Mouse (Mus musculus) olfactory bulb, adult 2 months (tissue): ENCODE data around the gene Klhl3. TPM values are rescaled to one million over a fixed set of nuclear protein-coding genes. Genes with fewer than 3 reads are reported as not detected.

Experiments used
- H3K27ac ChIP-seq: fragments of 200-500 bp; 2 replicates; pipeline ENCODE4 v1.5.1; 2012; ENCODE audit warnings: low read depth, low read length; ENCODE audit not compliant: insufficient read depth
- H3K4me1 ChIP-seq: fragments of 200-500 bp; 2 replicates; pipeline ENCODE4 v1.6.1; 2012; ENCODE audit warnings: low read length; ENCODE audit not compliant: control insufficient read depth, insufficient read depth
- H3K4me3 ChIP-seq: fragments of 200-500 bp; 2 replicates; pipeline ENCODE4 v1.5.1; 2012; ENCODE audit warnings: mild to moderate bottlenecking, low read depth, low read length, moderate library complexity; ENCODE audit not compliant: insufficient read depth
- CTCF ChIP-seq: fragments of 200-500 bp; IDR thresholded peaks from 2 replicates; pipeline ENCODE4 v1.5.1; 2012; ENCODE audit warnings: low read depth, mild to moderate bottlenecking, low read length, moderate library complexity; ENCODE audit not compliant: insufficient read depth
- POLR2A ChIP-seq: fragments of 200-500 bp; IDR thresholded peaks from 2 replicates; pipeline ENCODE4 v1.6.1; 2012; ENCODE audit warnings: mild to moderate bottlenecking, low read depth, low read length, moderate library complexity; ENCODE audit not compliant: insufficient read depth
- WGBS: fragments of 180-500 bp; shearing (Covaris S2); methylation state at CpG from one replicate; pipeline ENCODE4 v1.1.7; 2018; 5-methylcytosine and 5-hydroxymethylcytosine counted together
- polyA plus RNA-seq: library from polyadenylated mRNA; stranded (reverse); fragments of >200 nt; gene quantifications from 2 replicates; pipeline ENCODE4 v1.2.4, GENCODE M21; 2012; ENCODE audit warnings: low replicate concordance; ENCODE audit not compliant: missing spikeins, insufficient read depth, insufficient read length

Klhl3 gene
- not detected in 2 replicates for polyA plus RNA-seq

DNA sequence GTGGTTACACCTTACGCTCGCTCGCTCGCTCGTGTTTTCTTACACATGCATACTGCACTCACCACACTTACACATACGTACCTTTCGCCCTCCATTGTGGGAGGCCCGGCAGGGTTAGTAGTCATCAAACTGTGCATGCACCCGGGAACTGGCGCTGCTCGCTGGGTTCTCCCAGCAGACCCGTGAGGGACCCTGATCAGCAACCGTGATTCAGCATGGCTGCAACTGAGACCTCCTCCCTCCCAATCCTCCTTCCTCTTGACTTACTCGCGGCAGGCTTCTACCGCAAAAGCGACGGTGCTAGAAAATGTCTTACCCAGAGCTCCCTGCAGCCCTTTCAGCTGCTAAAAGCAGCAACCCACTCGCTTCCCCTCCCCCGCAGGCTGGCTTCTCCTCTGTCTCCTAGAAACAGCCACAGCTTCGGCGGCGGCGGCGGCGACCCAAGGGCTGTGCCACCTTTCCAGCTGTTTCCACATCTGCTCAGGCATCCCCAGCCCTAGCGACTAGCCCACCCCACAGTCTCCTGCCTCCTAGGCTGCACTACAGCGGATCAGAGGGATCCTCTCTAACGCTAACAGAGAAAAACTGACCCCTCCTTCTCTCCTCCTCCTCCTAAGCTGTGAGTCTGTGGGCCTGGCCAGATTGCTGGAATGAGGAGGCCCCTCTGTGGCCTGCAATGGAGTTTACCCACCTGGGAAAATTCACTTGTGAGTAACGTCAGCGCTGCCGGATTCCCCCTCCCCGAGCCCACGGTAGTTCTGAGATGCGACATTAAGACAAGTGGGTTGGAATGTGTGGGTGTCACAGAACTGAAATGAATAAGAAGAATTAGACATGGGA is at the start of gene Klhl3:
Gene Klhl3, minus strand, starts transcription at position 532 of the 840 bp plus-strand sequence.
- peak; percentile 29 for TF ChIP-seq POLR2A
- TF ChIP-seq CTCF: no peak; the same call in 1 of the 2 replicates
- WGBS: 0% methylated on average over 35 of the region's 35 CpGs
- H3K4me1 ChIP-seq: peaks cover 28% of the 10 kb centered on the region
- peak within 1 kb of the TSS; percentile 66 for H3K4me3 ChIP-seq
- peak within 1 kb of the TSS; percentile 96 for H3K27ac ChIP-seq

GRCm38 (mm10) chr13:58160761-58161160 is 47.4 kb upstream of the Klhl3 start:
- Histone ChIP-seq H3K4me1 (peaks cover 7% of the 10 kb centered on the region), H3K4me3 (no peak overlapping the region), H3K27ac (no peak overlapping the region)
- no peak for TF ChIP-seq CTCF
- no peak for TF ChIP-seq POLR2A
- WGBS: 96% methylated on average over 15 of the region's 15 CpGs

DNA sequence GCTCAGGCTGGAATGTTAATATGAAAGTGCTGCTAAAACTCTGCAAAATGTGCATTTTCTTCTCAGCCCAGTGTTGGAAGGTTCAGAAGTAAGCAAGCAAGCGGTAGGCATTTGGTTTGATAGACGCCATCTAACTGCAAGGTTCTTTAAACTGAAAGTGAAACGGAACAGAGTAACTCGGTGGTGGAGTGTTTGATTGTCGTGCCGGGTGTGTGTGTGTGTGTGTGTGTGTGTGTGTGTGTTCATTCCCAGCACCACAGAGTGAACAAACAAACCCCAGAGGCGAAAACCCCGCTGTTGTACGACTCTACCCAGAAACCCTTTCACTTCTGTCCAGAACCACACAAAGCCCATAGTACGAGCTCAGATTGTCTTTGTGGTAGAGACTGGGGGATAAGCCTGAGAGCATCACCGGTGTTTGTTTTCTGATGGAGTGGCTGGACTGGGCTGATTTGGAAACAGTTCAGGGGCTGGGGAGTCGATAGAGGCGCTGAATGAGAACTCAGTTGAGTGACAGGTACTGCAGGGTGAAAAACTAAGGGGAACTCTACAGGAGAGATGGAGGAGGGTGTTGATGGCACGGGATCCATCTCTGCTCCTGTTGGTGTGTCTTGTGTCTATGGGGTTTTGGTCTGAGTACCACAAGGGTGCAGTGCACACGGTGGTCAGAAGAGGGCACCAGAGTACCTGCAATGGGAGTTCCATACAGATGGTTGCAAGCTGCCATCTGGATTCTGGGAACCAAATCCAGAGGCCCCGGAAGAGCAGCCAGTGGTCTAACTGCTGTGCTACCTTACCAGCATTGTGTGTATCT is 44.9 kb upstream of the Klhl3 start:
- Histone ChIP-seq H3K4me3 (peak overlapping the region; percentile 65), H3K27ac (no peak overlapping the region), H3K4me1 (peaks cover 7% of the 10 kb centered on the region)
- WGBS: 1% methylated on average over 16 of the region's 16 CpGs
- TF ChIP-seq CTCF: peak; percentile 67
- TF ChIP-seq POLR2A: no peak

GRCm38 (mm10) chr13:58157447-58158098 is 44.2 kb upstream of the Klhl3 start, which contains the start of gene Idnk:
Gene Idnk, plus strand, starts transcription at chr13:58157649.
- under 1% methylated on average over 30 of the region's 30 CpGs for WGBS
- Histone ChIP-seq H3K27ac (peak within 1 kb of the TSS; percentile 47), H3K4me3 (peak within 1 kb of the TSS; percentile 65), H3K4me1 (peaks cover 7% of the 10 kb centered on the region)
- TF ChIP-seq POLR2A: peak; percentile 68
- TF ChIP-seq CTCF: no peak

GRCm38 (mm10) chr13:58157036-58157435 is 43.6 kb upstream of the Klhl3 start:
- 21% methylated on average over 8 of the region's 8 CpGs for WGBS
- no peak for TF ChIP-seq CTCF
- TF ChIP-seq POLR2A: no peak
- Histone ChIP-seq H3K4me1 (peaks cover 7% of the 10 kb centered on the region), H3K27ac (peak overlapping the region; percentile 47; the same call in 1 of the 2 replicates), H3K4me3 (peak overlapping the region; percentile 65)

DNA sequence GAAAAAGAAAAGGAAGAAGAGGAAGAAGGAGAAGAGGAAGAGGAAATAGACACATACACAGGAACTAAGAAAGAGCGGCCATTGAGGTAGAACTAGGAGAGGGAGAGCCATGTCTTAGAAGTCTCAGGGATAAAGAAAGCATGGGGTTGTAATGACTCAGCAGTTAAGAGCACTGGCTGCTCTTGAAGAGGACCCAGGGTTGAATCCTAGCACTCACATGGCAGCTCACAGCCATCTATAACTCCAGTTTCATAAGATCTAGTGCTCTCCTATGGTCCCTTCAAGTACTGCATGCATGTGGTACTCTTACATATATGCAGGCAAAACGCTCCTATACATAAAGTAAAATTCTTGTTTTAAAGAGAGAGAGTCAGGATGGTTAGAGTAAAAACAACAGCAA is 42.6 kb upstream of the Klhl3 start:
- 99% methylated on average over 2 of the region's 2 CpGs for WGBS
- TF ChIP-seq POLR2A (no peak), CTCF (no peak)
- Histone ChIP-seq H3K27ac (no peak overlapping the region), H3K4me3 (no peak overlapping the region), H3K4me1 (peaks cover 7% of the 10 kb centered on the region)

GRCm38 (mm10) chr13:58150442-58150841 is 37.0 kb upstream of the Klhl3 start:
- Histone ChIP-seq H3K4me1 (peaks cover 4% of the 10 kb centered on the region), H3K4me3 (no peak overlapping the region), H3K27ac (no peak overlapping the region)
- no peak for TF ChIP-seq POLR2A
- TF ChIP-seq CTCF: no peak
- 86% methylated on average over 11 of the region's 11 CpGs for WGBS

- WGBS: 55% methylated on average over 3 of the region's 3 CpGs
- TF ChIP-seq POLR2A: no peak
- TF ChIP-seq CTCF: no peak
- Histone ChIP-seq H3K4me3 (no peak overlapping the region), H3K4me1 (peaks cover 4% of the 10 kb centered on the region), H3K27ac (no peak overlapping the region)
Measured at GRCm38 (mm10) chr13:58149629-58150028, 36.2 kb upstream of the Klhl3 start.

- Histone ChIP-seq H3K4me1 (peaks cover 4% of the 10 kb centered on the region), H3K27ac (no peak overlapping the region), H3K4me3 (no peak overlapping the region)
- 47% methylated on average over 5 of the region's 5 CpGs for WGBS
- TF ChIP-seq CTCF: no peak
- no peak for TF ChIP-seq POLR2A
Measured at GRCm38 (mm10) chr13:58149033-58149558, 35.7 kb upstream of the Klhl3 start.
